Mouse (Mus musculus) bone marrow macrophage, adult 2 months (primary cell): ENCODE measurements at regions not wholly inside any gene's neighbourhood (a gene's known extent, or its start where the extent isn't known, plus 50 kb on each side); places are given as distances from the start of the nearest gene placed in this dataset.

Experiments
- CTCF ChIP-seq: IDR thresholded peaks from 2 replicates; pipeline ENCODE4 v1.5.1; 2012; ENCODE audit warnings: low read depth, mild to moderate bottlenecking, low read length, moderate library complexity
- POLR2A ChIP-seq: IDR thresholded peaks from 2 replicates; pipeline ENCODE4 v1.6.1; 2012; ENCODE audit warnings: mild to moderate bottlenecking, low read depth, low read length, borderline replicate concordance

GRCm38 (mm10) chr15:61322243-61322642 lies 399.4 kb upstream of the A1bg start:
- TF ChIP-seq POLR2A: no peak
- TF ChIP-seq CTCF: no peak
